Mouse (Mus musculus) lung, embryonic 15.5 days (tissue): ENCODE results near the gene 2810021J22Rik. TPM values are rescaled to one million over a fixed set of nuclear protein-coding genes. Genes with fewer than 3 reads are reported as not detected.

Experiments
- ATAC-seq: fragments of 200-750 bp; cut with Nextera tagmentation; 2 replicates; pipeline ENCODE4 v1.8.0; 2017; ENCODE audit warnings: moderate number of reproducible peaks, borderline replicate concordance; ENCODE audit not compliant: low FRiP score, low TSS enrichment; ENCODE audit errors: extremely low read depth
- H3K27ac ChIP-seq: fragments of 300-500 bp; sonication (generic); 2 replicates; pipeline ENCODE4 v1.5.1; 2015; ENCODE audit warnings: moderate library complexity, mild to moderate bottlenecking, inconsistent platforms
- H3K27me3 ChIP-seq: fragments of 300-500 bp; sonication (generic); 2 replicates; pipeline ENCODE4 v1.6.1; 2015; ENCODE audit warnings: inconsistent platforms
- H3K36me3 ChIP-seq: fragments of 300-500 bp; sonication (generic); 2 replicates; pipeline ENCODE4 v1.6.1; 2015; ENCODE audit warnings: inconsistent platforms
- H3K4me1 ChIP-seq: fragments of 300-500 bp; sonication (generic); 2 replicates; pipeline ENCODE4 v1.6.1; 2015; ENCODE audit warnings: inconsistent platforms
- H3K4me2 ChIP-seq: fragments of 300-500 bp; sonication (generic); 2 replicates; pipeline ENCODE4 v1.6.1; 2015; ENCODE audit warnings: inconsistent platforms, mild to moderate bottlenecking, moderate library complexity
- H3K4me3 ChIP-seq: fragments of 300-500 bp; sonication (generic); 2 replicates; pipeline ENCODE4 v1.5.1; 2015; ENCODE audit warnings: mild to moderate bottlenecking, inconsistent platforms
- H3K9ac ChIP-seq: fragments of 300-500 bp; sonication (generic); 2 replicates; pipeline ENCODE4 v1.6.1; 2015; ENCODE audit warnings: inconsistent platforms
- H3K9me3 ChIP-seq: fragments of 300-500 bp; sonication (generic); 2 replicates; pipeline ENCODE4 v1.6.1; 2016; ENCODE audit warnings: inconsistent platforms
- WGBS: fragments of 180-500 bp; shearing (Covaris S2); methylation state at CpG from one replicate; pipeline ENCODE4 v1.1.7; 2015; 5-methylcytosine and 5-hydroxymethylcytosine counted together
- polyA plus RNA-seq: library from polyadenylated mRNA; unstranded; fragments of >200 nt; fragmentation: Nextera tagmentation; extraction: Ambion mirVana; gene quantifications from 2 replicates; pipeline ENCODE4 v1.2.1, GENCODE M21; 2015

2810021J22Rik gene
- polyA plus RNA-seq, 1 experiment from 2014 or later: 7.6 TPM

GRCm38 (mm10) chr11:58890511-58890910 lies 23.5 kb downstream of the 2810021J22Rik start:
- Histone ChIP-seq H3K9me3 (no peaks in the 10 kb centered on the region), H3K4me1 (no peaks in the 10 kb centered on the region), H3K4me2 (no peak overlapping the region), H3K9ac (no peak overlapping the region), H3K4me3 (no peak overlapping the region), H3K36me3 (peaks cover 39% of the 10 kb centered on the region), H3K27me3 (no peaks in the 10 kb centered on the region), H3K27ac (no peak overlapping the region)
- no peak for ATAC-seq
- 82% methylated on average over 10 of the region's 10 CpGs for WGBS

GRCm38 (mm10) chr11:58894456-58894855 lies 27.4 kb downstream of the 2810021J22Rik start:
- H3K4me3 ChIP-seq: no peak overlapping the region
- H3K4me2 ChIP-seq: no peak overlapping the region
- 59% methylated on average over 6 of the region's 6 CpGs for WGBS
- no peaks in the 10 kb centered on the region for H3K9me3 ChIP-seq
- no peak overlapping the region for H3K9ac ChIP-seq
- no peaks in the 10 kb centered on the region for H3K27me3 ChIP-seq
- peaks cover 62% of the 10 kb centered on the region for H3K36me3 ChIP-seq
- no peak for ATAC-seq
- H3K27ac ChIP-seq: no peak overlapping the region
- no peaks in the 10 kb centered on the region for H3K4me1 ChIP-seq

- Histone ChIP-seq H3K4me3 (no peak overlapping the region), H3K9me3 (no peaks in the 10 kb centered on the region), H3K36me3 (peaks cover 46% of the 10 kb centered on the region), H3K27ac (no peak overlapping the region), H3K4me1 (no peaks in the 10 kb centered on the region), H3K9ac (no peak overlapping the region), H3K27me3 (no peaks in the 10 kb centered on the region), H3K4me2 (no peak overlapping the region)
- 70% methylated on average over 6 of the region's 6 CpGs for WGBS
- ATAC-seq: no peak
Measured at GRCm38 (mm10) chr11:58897485-58897884, 30.5 kb downstream of the 2810021J22Rik start.

GRCm38 (mm10) chr11:58901080-58901479 lies 34.1 kb downstream of the 2810021J22Rik start:
- no peak for ATAC-seq
- Histone ChIP-seq H3K4me3 (no peak overlapping the region), H3K9me3 (no peaks in the 10 kb centered on the region)

GRCm38 (mm10) chr11:58903511-58904409 lies 36.7 kb downstream of the 2810021J22Rik start, which contains the start of gene Zfp39:
Gene Zfp39, minus strand, starts transcription at chr11:58904225.
- peak within 1 kb of the TSS; percentile 84 for H3K4me2 ChIP-seq
- under 1% methylated on average over 39 of the region's 40 CpGs for WGBS

More at GRCm38 (mm10) chr11:58901080-58901479, 34.1 kb downstream of the 2810021J22Rik start:
- peaks cover 34% of the 10 kb centered on the region for H3K36me3 ChIP-seq
- H3K4me1 ChIP-seq: peaks cover 8% of the 10 kb centered on the region; the same call in 1 of the 2 replicates
- no peak overlapping the region for H3K4me2 ChIP-seq
- no peak overlapping the region for H3K27ac ChIP-seq
- no peaks in the 10 kb centered on the region for H3K27me3 ChIP-seq
- H3K9ac ChIP-seq: no peak overlapping the region

GRCm38 (mm10) chr11:58904410-58904718 lies 37.3 kb downstream of the 2810021J22Rik start:
- Histone ChIP-seq H3K27me3 (no peaks in the 10 kb centered on the region), H3K4me3 (peak overlapping the region; percentile 73), H3K9ac (peak overlapping the region; percentile 84), H3K9me3 (no peaks in the 10 kb centered on the region), H3K4me2 (peak overlapping the region; percentile 84), H3K36me3 (peaks cover 12% of the 10 kb centered on the region), H3K4me1 (peaks cover 8% of the 10 kb centered on the region; the same call in 1 of the 2 replicates), H3K27ac (peak overlapping the region; percentile 56; the same call in 1 of the 2 replicates)
- WGBS: under 1% methylated on average over 8 of the region's 8 CpGs
- ATAC-seq: peak; percentile 4; the same call in 1 of the 2 replicates

More at GRCm38 (mm10) chr11:58903511-58904409, 36.7 kb downstream of the 2810021J22Rik start, which contains the start of gene Zfp39:
- Histone ChIP-seq H3K27me3 (no peaks in the 10 kb centered on the region), H3K9ac (peak within 1 kb of the TSS; percentile 84), H3K4me3 (peak within 1 kb of the TSS; percentile 73), H3K4me1 (peaks cover 8% of the 10 kb centered on the region; the same call in 1 of the 2 replicates), H3K27ac (peak within 1 kb of the TSS; percentile 86), H3K36me3 (peaks cover 18% of the 10 kb centered on the region), H3K9me3 (no peaks in the 10 kb centered on the region)
- ATAC-seq: peak; percentile 98

- 45% methylated on average over 6 of the region's 6 CpGs for WGBS
- H3K36me3 ChIP-seq: peaks cover 11% of the 10 kb centered on the region
- no peak overlapping the region for H3K27ac ChIP-seq
- H3K4me3 ChIP-seq: peak overlapping the region; percentile 73; the same call in 1 of the 2 replicates
- ATAC-seq: no peak
- no peak overlapping the region for H3K9ac ChIP-seq
- no peaks in the 10 kb centered on the region for H3K27me3 ChIP-seq
- H3K4me1 ChIP-seq: peaks cover 8% of the 10 kb centered on the region; the same call in 1 of the 2 replicates
- no peaks in the 10 kb centered on the region for H3K9me3 ChIP-seq
- peak overlapping the region; percentile 84 for H3K4me2 ChIP-seq
Measured at GRCm38 (mm10) chr11:58904838-58905237, 37.8 kb downstream of the 2810021J22Rik start.

- no peak for ATAC-seq
- Histone ChIP-seq H3K4me3 (no peak overlapping the region), H3K27me3 (no peaks in the 10 kb centered on the region), H3K4me2 (no peak overlapping the region), H3K36me3 (no peaks in the 10 kb centered on the region), H3K27ac (no peak overlapping the region), H3K9ac (no peak overlapping the region), H3K9me3 (no peaks in the 10 kb centered on the region), H3K4me1 (no peaks in the 10 kb centered on the region; the same call in 1 of the 2 replicates)
- 80% methylated on average over 1 of the region's 1 CpGs for WGBS
Measured at GRCm38 (mm10) chr11:58913776-58914175, 46.8 kb downstream of the 2810021J22Rik start.

- Histone ChIP-seq H3K36me3 (no peaks in the 10 kb centered on the region), H3K27me3 (no peaks in the 10 kb centered on the region), H3K27ac (no peak overlapping the region), H3K9me3 (no peaks in the 10 kb centered on the region), H3K4me2 (peak overlapping the region; percentile 70), H3K4me3 (peak overlapping the region; percentile 32), H3K9ac (peak overlapping the region; percentile 33), H3K4me1 (no peaks in the 10 kb centered on the region; the same call in 1 of the 2 replicates)
- ATAC-seq: no peak; the same call in 1 of the 2 replicates
- WGBS: 9% methylated on average over 17 of the region's 17 CpGs
Measured at GRCm38 (mm10) chr11:58914461-58915028, 47.5 kb downstream of the 2810021J22Rik start.

GRCm38 (mm10) chr11:58916879-58917744 lies 50.1 kb downstream of the 2810021J22Rik start:
- Histone ChIP-seq H3K4me3 (no peak overlapping the region), H3K4me2 (no peak overlapping the region), H3K9ac (no peak overlapping the region), H3K36me3 (no peaks in the 10 kb centered on the region), H3K27me3 (no peaks in the 10 kb centered on the region), H3K4me1 (no peaks in the 10 kb centered on the region; the same call in 1 of the 2 replicates), H3K9me3 (no peaks in the 10 kb centered on the region), H3K27ac (no peak overlapping the region)
- WGBS: 45% methylated on average over 14 of the region's 14 CpGs
- no peak for ATAC-seq

- H3K36me3 ChIP-seq: no peaks in the 10 kb centered on the region
- no peaks in the 10 kb centered on the region; the same call in 1 of the 2 replicates for H3K4me1 ChIP-seq
- no peak within 1 kb of the TSS for H3K9ac ChIP-seq
- H3K4me2 ChIP-seq: no peak within 1 kb of the TSS
- 77% methylated on average over 12 of the region's 12 CpGs for WGBS
- 0 out of 2 replicates have a peak, but pooled peaks cover under 1% of the 10 kb centered on the region for H3K27me3 ChIP-seq
- no peak for ATAC-seq
- H3K9me3 ChIP-seq: no peaks in the 10 kb centered on the region
- no peak within 1 kb of the TSS for H3K4me3 ChIP-seq
- no peak within 1 kb of the TSS for H3K27ac ChIP-seq
Measured at GRCm38 (mm10) chr11:58917745-58918366, 50.8 kb downstream of the 2810021J22Rik start, which contains the start of gene Btnl10. Gene Btnl10, plus strand, starts transcription at chr11:58917908.
